19 mouse cellular contexts compared by ENCODE assay signal in the genomic region with DNA sequence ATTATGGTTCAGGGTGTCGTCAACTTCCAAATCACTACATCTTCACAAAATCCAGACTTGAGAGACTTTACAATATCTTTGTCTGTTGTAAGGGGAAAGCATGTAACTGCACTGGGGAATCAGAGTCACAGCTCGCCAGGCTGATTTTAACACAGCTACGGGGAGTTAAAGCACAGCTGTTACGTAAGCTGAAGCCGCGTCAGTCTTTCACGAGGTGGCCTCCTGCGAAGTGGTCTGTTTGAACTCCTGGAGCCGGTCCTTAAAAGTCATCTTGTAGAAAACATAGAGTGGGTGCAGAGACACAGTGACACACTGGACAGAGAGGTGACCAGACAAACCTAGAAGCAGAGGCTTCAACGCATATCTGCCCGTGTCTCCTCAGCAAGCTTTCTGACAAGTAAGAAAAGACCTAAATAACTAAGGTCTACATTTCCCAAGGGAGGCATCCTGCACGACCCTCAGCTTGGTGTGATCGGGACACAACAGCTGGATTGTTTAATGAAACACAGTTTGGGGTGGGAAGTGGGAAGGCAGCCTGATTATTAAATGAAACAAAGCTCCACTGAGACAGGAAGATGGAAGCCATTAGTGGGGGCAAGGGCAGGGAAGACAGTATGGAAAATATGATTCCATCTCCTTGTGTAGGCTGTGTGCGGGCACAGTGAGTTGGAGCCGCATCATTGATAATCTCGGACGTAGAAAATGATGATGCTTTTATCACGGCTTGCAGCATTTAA.
DNase-seq lines count a peak whose midpoint lies in the region; ATAC-seq and TF ChIP-seq lines count a peak whose summit lies in the region.
"Had no signal": no experiment of that assay in that cellular context is flagged by ENCODE, and none has a peak within 500 bp of the region (broad histone marks: within the 10 kb centered on the region; RNA-seq: fewer than 3 reads in every experiment).

No protein-coding gene starts in this region.

- H3K36me3 ChIP-seq in intestine, embryonic 14.5 days (ENCODE audit: control insufficient read depth, insufficient read depth, low read length), result 0 out of 2 replicates have a peak, but pooled peaks cover 12% of the 10 kb centered on the region
- H3K36me3 ChIP-seq in intestine, postnatal 0 days (ENCODE audit: control insufficient read depth, insufficient read depth), result 0 out of 2 replicates have a peak, but pooled peaks cover 4% of the 10 kb centered on the region
- peaks cover 9% of the 10 kb centered on the region for H3K36me3 ChIP-seq in stomach, embryonic 16.5 days (ENCODE audit: control insufficient read depth, insufficient read depth, low read length)
- H3K36me3 ChIP-seq in stomach, postnatal 0 days (ENCODE audit: control insufficient read depth, insufficient read depth, low read length), result no peaks in the 10 kb centered on the region

- H3K27ac ChIP-seq in intestine, embryonic 14.5 days (ENCODE audit: low read depth), result peak overlapping the region; percentile 8; the same call in 1 of the 2 replicates
- no peak overlapping the region for H3K27ac ChIP-seq in intestine, postnatal 0 days (ENCODE audit: low read depth, low read length)
- H3K27ac ChIP-seq in stomach, embryonic 16.5 days (ENCODE audit: low read length), result peak overlapping the region; percentile 30; the same call in 1 of the 2 replicates
- no peak overlapping the region for H3K27ac ChIP-seq in stomach, postnatal 0 days (replicated peaks)
- H3K27ac ChIP-seq: forebrain, embryonic 13.5 days; kidney, embryonic 15.5 days; liver, embryonic 13.5 days; macrophage had no signal

- no peak for TF ChIP-seq CTCF in intestine, postnatal 0 days (IDR thresholded peaks at IDR 0.05; ENCODE audit: low read depth)
- no peak for TF ChIP-seq CTCF in stomach, postnatal 0 days (IDR thresholded peaks at IDR 0.05; ENCODE audit: low read depth)

- no peak for TF ChIP-seq EP300 in stomach, postnatal 0 days (optimal IDR thresholded peaks at IDR 0.05)

- no peak overlapping the region for H3K4me3 ChIP-seq in intestine, embryonic 14.5 days (ENCODE audit: low read depth, low read length)
- no peak overlapping the region for H3K4me3 ChIP-seq in intestine, postnatal 0 days (ENCODE audit: low read depth, low read length)
- no peak overlapping the region for H3K4me3 ChIP-seq in stomach, embryonic 16.5 days (replicated peaks; ENCODE audit: low read length)
- no peak overlapping the region for H3K4me3 ChIP-seq in stomach, postnatal 0 days (ENCODE audit: low read depth, low read length)
- H3K4me3 ChIP-seq: forebrain, embryonic 13.5 days; kidney, embryonic 15.5 days; liver, embryonic 13.5 days had no signal

- no peaks in the 10 kb centered on the region for H3K27me3 ChIP-seq in intestine, embryonic 14.5 days (replicated peaks; ENCODE audit: control insufficient read depth, insufficient read depth, low read length)
- no peaks in the 10 kb centered on the region for H3K27me3 ChIP-seq in intestine, postnatal 0 days (replicated peaks; ENCODE audit: control insufficient read depth, insufficient read depth, low read length)
- H3K27me3 ChIP-seq in stomach, embryonic 16.5 days (ENCODE audit: control insufficient read depth, insufficient read depth, low read length), result no peaks in the 10 kb centered on the region
- H3K27me3 ChIP-seq in stomach, postnatal 0 days (ENCODE audit: control insufficient read depth, insufficient read depth, low read length), result no peaks in the 10 kb centered on the region
- H3K27me3 ChIP-seq: forebrain, embryonic 13.5 days; kidney, embryonic 15.5 days; liver, embryonic 13.5 days had no signal

- H3K9me3 ChIP-seq in intestine, embryonic 14.5 days (ENCODE audit: control insufficient read depth, low read length), result peaks cover 5% of the 10 kb centered on the region; the same call in 1 of the 2 replicates
- no peaks in the 10 kb centered on the region for H3K9me3 ChIP-seq in intestine, postnatal 0 days (ENCODE audit: control insufficient read depth)
- no peaks in the 10 kb centered on the region for H3K9me3 ChIP-seq in stomach, embryonic 16.5 days (replicated peaks; ENCODE audit: control insufficient read depth, low read length)
- H3K9me3 ChIP-seq in stomach, postnatal 0 days (ENCODE audit: control insufficient read depth, low read length), result no peaks in the 10 kb centered on the region
- H3K9me3 ChIP-seq: forebrain, embryonic 13.5 days; kidney, embryonic 15.5 days had no signal

- peaks cover 11% of the 10 kb centered on the region for H3K4me1 ChIP-seq in intestine, embryonic 14.5 days (replicated peaks; ENCODE audit: control insufficient read depth, insufficient read depth, low read length)
- H3K4me1 ChIP-seq in intestine, postnatal 0 days (replicated peaks; ENCODE audit: control insufficient read depth, insufficient read depth, low read length), result no peaks in the 10 kb centered on the region
- H3K4me1 ChIP-seq in stomach, embryonic 16.5 days (ENCODE audit: control insufficient read depth, insufficient read depth, low read length), result peaks cover 15% of the 10 kb centered on the region; the same call in 1 of the 2 replicates
- no peaks in the 10 kb centered on the region for H3K4me1 ChIP-seq in stomach, postnatal 0 days (replicated peaks; ENCODE audit: control insufficient read depth, insufficient read depth)
- H3K4me1 ChIP-seq: forebrain, embryonic 13.5 days; liver, embryonic 13.5 days had no signal

- 46% methylated on average over 18 of the region's 18 CpGs for whole genome bisulfite sequencing in intestine, embryonic 14.5 days
- 67% methylated on average over 18 of the region's 18 CpGs for WGBS in intestine, postnatal 0 days
- WGBS in stomach, embryonic 16.5 days, result 45% methylated on average over 18 of the region's 18 CpGs
- WGBS in stomach, postnatal 0 days, result 51% methylated on average over 18 of the region's 18 CpGs

- peak; percentile 55 for DNase-seq in heart, adult 11 months
- no peak for DNase-seq in heart, adult 8-10 months (ENCODE audit: low spot score)
- DNase-seq in intestine, embryonic 14.5 days (ENCODE audit: low spot score), result no peak
- no peak for DNase-seq in stomach, postnatal 0 days (ENCODE audit: low spot score)
- no peak for DNase-seq in adrenal gland, postnatal 25 days
- no peak for DNase-seq in ovary, postnatal 36 days (ENCODE audit: low spot score)
- DNase-seq: adrenal gland, adult 8-10 months; cerebellum, adult 11-12 months; gastrocnemius, postnatal 25 days; layer of hippocampus, postnatal 36 days; liver, embryonic 13.5 days; spleen, adult 18-20 months had no signal

- no peak overlapping the region for H3K4me2 ChIP-seq in intestine, embryonic 14.5 days (ENCODE audit: low read length)
- no peak overlapping the region for H3K4me2 ChIP-seq in intestine, postnatal 0 days (replicated peaks; ENCODE audit: low read depth)
- peak overlapping the region; percentile 27; the same call in 1 of the 2 replicates for H3K4me2 ChIP-seq in stomach, embryonic 16.5 days (ENCODE audit: low read depth, low read length)
- no peak overlapping the region for H3K4me2 ChIP-seq in stomach, postnatal 0 days (replicated peaks; ENCODE audit: low read depth)
- H3K4me2 ChIP-seq: forebrain, embryonic 13.5 days; heart, embryonic 11.5 days; kidney, embryonic 15.5 days; liver, embryonic 13.5 days; midbrain, embryonic 11.5 days had no signal

- no peak for ATAC-seq in intestine, embryonic 14.5 days (replicated peaks; ENCODE audit: low FRiP score, low TSS enrichment, low read depth)
- ATAC-seq in intestine, postnatal 0 days, result no peak
- no peak for ATAC-seq in stomach, embryonic 16.5 days (ENCODE audit: insufficient read depth, low FRiP score)
- ATAC-seq in stomach, postnatal 0 days (ENCODE audit: low FRiP score, low TSS enrichment), result no peak
- ATAC-seq: forebrain, embryonic 13.5 days had no signal

- no peak overlapping the region for H3K9ac ChIP-seq in intestine, embryonic 14.5 days (ENCODE audit: low read length)
- no peak overlapping the region for H3K9ac ChIP-seq in intestine, postnatal 0 days (ENCODE audit: low read depth, low read length)
- H3K9ac ChIP-seq in stomach, embryonic 16.5 days (ENCODE audit: low read length), result peak overlapping the region; percentile 43; the same call in 1 of the 2 replicates
- no peak overlapping the region for H3K9ac ChIP-seq in stomach, postnatal 0 days (ENCODE audit: low read length)
- H3K9ac ChIP-seq: forebrain, embryonic 13.5 days; kidney, embryonic 15.5 days; liver, embryonic 13.5 days had no signal

Comparison
In these comparisons a context has a peak if more than half of its experiments do, and no peak if none do; other contexts are left out.
1. H3K27ac ChIP-seq: peak in intestine, embryonic 14.5 days (single experiment) and stomach, embryonic 16.5 days (single experiment); none in intestine, postnatal 0 days (single experiment) and stomach, postnatal 0 days (single experiment).